Mouse (Mus musculus): ENCODE data around the gene Myo3a. TPM values are rescaled to one million over a fixed set of nuclear protein-coding genes. Genes with fewer than 3 reads are reported as not detected.

Gene Myo3a
- polyA plus RNA-seq, 1 experiment from 2014 or later: not detected

DNA sequence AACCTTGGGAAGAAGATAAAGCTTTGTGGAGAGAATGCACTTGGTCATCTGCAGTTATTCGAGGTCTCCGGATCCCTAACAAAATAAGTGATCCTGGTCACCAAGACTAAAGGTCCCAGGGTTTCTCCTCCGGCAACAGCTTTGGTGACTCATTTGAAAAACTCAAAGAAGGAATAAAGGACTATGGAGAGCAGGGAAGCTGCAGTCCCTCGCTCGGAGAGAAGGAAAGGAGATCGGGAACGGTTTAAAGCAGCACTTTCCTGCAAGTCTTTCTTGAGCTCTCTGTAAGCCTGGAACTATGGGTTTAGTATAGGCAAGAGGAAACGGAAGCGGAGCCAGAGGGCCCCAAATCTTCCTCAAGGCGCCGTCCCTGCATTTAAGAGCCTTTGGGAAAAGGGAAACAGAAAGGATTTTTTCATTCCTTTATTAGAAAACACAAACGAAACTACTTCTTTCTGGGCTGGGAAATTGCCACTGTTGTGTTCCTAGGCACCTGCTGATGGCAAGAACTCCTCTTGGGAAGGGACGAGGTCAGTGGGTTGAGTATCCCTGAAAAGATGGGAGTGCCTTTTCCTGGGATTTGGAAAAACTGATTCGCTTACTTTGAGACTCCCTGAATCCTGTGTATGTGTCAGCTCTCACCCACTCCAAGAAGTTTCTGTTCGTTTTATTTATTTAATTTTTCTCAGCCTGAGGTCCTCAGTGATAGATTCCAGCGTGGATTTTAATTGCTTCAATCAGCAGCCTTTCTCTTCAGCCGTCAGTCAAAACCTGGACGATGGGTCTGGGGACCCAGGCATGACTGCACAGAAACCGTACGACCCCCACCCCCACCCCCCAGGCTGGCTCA is 393.9 kb downstream of the Myo3a start:
- no peaks in the 10 kb centered on the region for H3K9me3 ChIP-seq (replicated peaks)
- no peak for ATAC-seq (ENCODE audit: insufficient read depth)
- peaks cover 96% of the 10 kb centered on the region for H3K27me3 ChIP-seq
- no peak overlapping the region for H3K9ac ChIP-seq
- no peak overlapping the region for H3K4me3 ChIP-seq (replicated peaks)
- no peak overlapping the region for H3K27ac ChIP-seq (replicated peaks)
- H3K4me1 ChIP-seq (replicated peaks): no peaks in the 10 kb centered on the region
- H3K36me3 ChIP-seq (replicated peaks): no peaks in the 10 kb centered on the region
- H3K4me2 ChIP-seq: no peak overlapping the region
- WGBS (ENCODE audit: insufficient replicate concordance): 5% methylated on average over 20 of the region's 20 CpGs

DNA sequence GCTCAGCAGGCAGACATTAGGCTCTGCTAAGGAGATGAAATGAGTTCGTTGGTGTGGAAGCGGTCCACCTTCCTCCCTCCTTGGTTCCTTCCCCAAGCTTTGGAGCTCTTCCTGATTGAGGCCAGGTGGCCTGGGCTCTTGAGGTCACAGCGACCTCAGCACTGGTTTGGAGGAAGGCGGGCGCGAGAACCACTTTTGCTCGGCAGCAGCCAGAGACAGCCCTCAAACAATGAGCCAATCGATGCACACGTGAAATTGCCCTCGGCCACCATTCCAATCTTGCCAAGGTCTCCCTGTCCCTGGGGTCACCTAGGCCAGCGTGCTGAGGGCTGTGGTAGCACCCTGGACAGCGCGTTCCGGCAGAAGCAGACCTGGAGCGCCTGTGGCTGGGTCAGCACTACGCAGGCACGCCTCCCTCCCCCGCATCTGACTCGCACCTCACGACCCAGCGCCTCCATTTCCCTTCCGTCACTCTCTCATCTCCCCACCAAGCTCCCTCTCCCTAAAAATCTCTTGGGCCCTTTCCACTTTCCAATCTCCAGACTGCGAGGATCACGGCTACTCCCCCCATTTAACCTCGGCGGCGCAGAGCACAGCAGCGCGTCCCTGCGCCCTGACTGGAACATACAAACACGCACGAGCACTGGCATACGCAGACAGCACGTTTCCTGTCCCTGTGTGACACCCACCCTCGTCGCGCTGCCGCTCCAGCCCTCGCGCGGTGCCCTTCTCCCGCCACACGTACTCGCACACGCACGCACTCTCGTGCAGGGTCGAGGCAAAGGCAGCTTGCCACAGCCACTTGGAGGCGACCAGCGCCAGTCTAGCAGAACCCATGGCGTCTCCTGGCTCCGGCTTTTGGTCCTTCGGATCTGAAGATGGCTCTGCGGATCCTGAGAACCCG is 394.8 kb downstream of the Myo3a start, which contains the start of gene Gad2:
Gad2 (plus strand) TSS at position 378 of the 904 bp plus-strand sequence.
- Histone ChIP-seq H3K4me3 (replicated peaks) (no peak within 1 kb of the TSS), H3K4me2 (peak within 1 kb of the TSS; percentile 32), H3K9me3 (replicated peaks) (no peaks in the 10 kb centered on the region), H3K27ac (replicated peaks) (no peak within 1 kb of the TSS), H3K36me3 (replicated peaks) (no peaks in the 10 kb centered on the region), H3K27me3 (peaks cover 98% of the 10 kb centered on the region), H3K9ac (no peak within 1 kb of the TSS), H3K4me1 (replicated peaks) (no peaks in the 10 kb centered on the region)
- under 1% methylated on average over 54 of the region's 55 CpGs for WGBS (ENCODE audit: insufficient replicate concordance)
- ATAC-seq (ENCODE audit: insufficient read depth): 0 out of 2 replicates have a peak, but pooled peaks have one; percentile 31

DNA sequence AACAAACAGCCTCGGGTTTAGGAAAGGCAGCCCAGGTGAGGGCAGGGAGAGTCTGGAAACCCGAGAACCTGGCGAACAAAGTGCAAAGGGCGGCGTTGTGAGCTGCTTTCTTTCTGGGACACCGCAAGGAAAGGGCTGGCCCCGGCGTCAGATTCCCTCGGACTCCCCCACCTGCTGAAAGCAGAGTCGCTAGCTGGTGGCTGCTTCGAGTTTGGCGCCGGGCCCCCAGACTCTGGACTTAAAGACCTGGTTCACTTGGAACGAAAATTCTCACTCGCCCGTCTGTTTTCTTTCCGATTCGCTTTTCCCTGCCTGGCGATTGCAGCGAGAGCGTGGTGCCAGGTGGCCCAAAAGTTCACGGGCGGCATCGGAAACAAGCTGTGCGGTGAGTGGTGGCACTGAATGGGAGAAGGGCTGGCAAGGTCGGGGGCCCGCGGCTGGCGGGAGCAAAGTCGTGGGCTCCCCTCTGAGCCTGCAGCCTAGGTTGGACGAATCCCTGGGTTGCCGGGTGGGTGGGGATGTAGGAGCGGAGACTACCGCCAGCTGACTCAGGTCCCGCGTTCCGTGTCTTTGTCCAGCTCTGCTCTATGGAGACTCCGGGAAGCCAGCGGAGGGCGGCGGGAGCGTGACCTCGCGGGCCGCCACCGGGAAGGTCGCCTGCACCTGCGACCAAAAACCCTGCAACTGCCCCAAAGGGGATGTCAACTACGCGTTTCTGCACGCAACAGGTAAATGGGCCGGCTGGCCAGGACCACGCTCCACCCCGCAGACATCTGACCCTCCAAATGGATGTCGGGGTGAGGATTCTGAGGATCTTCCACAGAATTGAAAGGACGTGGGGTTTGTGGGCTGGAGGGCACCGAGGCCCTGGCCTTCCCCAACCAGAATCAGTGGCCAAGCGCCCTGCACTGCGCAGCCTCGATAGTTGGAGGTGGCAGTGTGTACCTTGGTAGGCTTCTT is 396.1 kb downstream of the Myo3a start:
- no peak overlapping the region for H3K4me3 ChIP-seq (replicated peaks)
- H3K27me3 ChIP-seq: peaks cover 96% of the 10 kb centered on the region
- ATAC-seq (ENCODE audit: insufficient read depth): no peak
- H3K36me3 ChIP-seq (replicated peaks): no peaks in the 10 kb centered on the region
- no peaks in the 10 kb centered on the region for H3K4me1 ChIP-seq (replicated peaks)
- 2% methylated on average over 60 of the region's 60 CpGs for WGBS (ENCODE audit: insufficient replicate concordance)
- H3K9ac ChIP-seq: no peak overlapping the region
- H3K4me2 ChIP-seq: no peak overlapping the region
- H3K9me3 ChIP-seq (replicated peaks): no peaks in the 10 kb centered on the region
- no peak overlapping the region for H3K27ac ChIP-seq (replicated peaks)

GRCm38 (mm10) chr2:22624188-22624975 is 397.1 kb downstream of the Myo3a start:
- Histone ChIP-seq H3K4me1 (replicated peaks) (no peaks in the 10 kb centered on the region), H3K4me2 (no peak overlapping the region), H3K27ac (replicated peaks) (no peak overlapping the region), H3K36me3 (replicated peaks) (no peaks in the 10 kb centered on the region), H3K27me3 (peaks cover 87% of the 10 kb centered on the region), H3K9ac (no peak overlapping the region), H3K4me3 (replicated peaks) (no peak overlapping the region), H3K9me3 (replicated peaks) (no peaks in the 10 kb centered on the region)
- ATAC-seq (ENCODE audit: insufficient read depth): no peak
- 4% methylated on average over 27 of the region's 27 CpGs for WGBS (ENCODE audit: insufficient replicate concordance)

- ATAC-seq (ENCODE audit: insufficient read depth): no peak
- Histone ChIP-seq H3K4me1 (replicated peaks) (no peaks in the 10 kb centered on the region), H3K9ac (no peak overlapping the region), H3K27me3 (peaks cover 77% of the 10 kb centered on the region), H3K36me3 (replicated peaks) (no peaks in the 10 kb centered on the region), H3K27ac (replicated peaks) (no peak overlapping the region), H3K9me3 (replicated peaks) (no peaks in the 10 kb centered on the region), H3K4me3 (replicated peaks) (no peak overlapping the region), H3K4me2 (no peak overlapping the region)
- WGBS (ENCODE audit: insufficient replicate concordance): 11% methylated on average over 16 of the region's 16 CpGs
Measured at GRCm38 (mm10) chr2:22625096-22625960, 398.0 kb downstream of the Myo3a start.

GRCm38 (mm10) chr2:22627147-22627666 is 399.9 kb downstream of the Myo3a start:
- 23% methylated on average over 3 of the region's 3 CpGs for WGBS (ENCODE audit: insufficient replicate concordance)
- Histone ChIP-seq H3K4me3 (replicated peaks) (no peak overlapping the region), H3K27me3 (peaks cover 58% of the 10 kb centered on the region)

DNA sequence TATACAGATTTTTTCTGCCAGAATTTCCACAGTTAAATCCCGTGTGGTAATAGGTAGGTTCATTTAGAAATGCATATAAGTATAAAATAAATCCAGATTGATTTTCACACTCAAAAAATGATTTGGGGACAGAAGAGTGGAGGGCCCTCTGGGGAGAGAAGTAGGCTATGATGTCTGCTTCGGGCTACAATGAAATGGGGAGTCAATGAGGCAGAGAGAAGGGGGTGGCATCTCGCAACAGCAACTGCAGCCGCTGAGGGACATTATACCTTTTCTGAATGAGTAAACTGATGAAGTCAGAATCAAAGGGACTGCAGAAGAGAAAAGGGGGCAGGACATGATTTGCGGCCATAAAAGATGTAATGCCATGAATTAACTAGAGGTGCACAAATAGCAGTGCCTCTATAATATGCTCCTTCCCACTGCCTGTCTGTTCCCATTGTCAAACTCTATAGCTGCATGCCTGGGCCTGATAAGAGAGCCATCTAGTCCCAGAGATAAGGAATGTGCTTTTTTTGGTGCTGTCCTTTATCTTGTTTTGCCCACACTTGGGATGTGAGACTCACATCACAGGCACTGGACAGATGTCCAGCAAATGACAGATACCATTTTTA is 400.6 kb downstream of the Myo3a start:
- ATAC-seq (ENCODE audit: insufficient read depth): no peak

More at GRCm38 (mm10) chr2:22627147-22627666, 399.9 kb downstream of the Myo3a start:
- H3K27ac ChIP-seq (replicated peaks): no peak overlapping the region
- H3K36me3 ChIP-seq (replicated peaks): no peaks in the 10 kb centered on the region
- no peak for ATAC-seq (ENCODE audit: insufficient read depth)
- H3K4me2 ChIP-seq: no peak overlapping the region
- no peaks in the 10 kb centered on the region for H3K4me1 ChIP-seq (replicated peaks)
- H3K9me3 ChIP-seq (replicated peaks): no peaks in the 10 kb centered on the region
- no peak overlapping the region for H3K9ac ChIP-seq

GRCm38 (mm10) chr2:22634766-22635165 is 407.5 kb downstream of the Myo3a start:
- no peak for ATAC-seq (ENCODE audit: insufficient read depth)
- 32% methylated on average over 8 of the region's 8 CpGs for WGBS (ENCODE audit: insufficient replicate concordance)
- H3K4me2 ChIP-seq: no peak overlapping the region
- H3K9ac ChIP-seq: no peak overlapping the region
- H3K27ac ChIP-seq (replicated peaks): no peak overlapping the region
- no peak overlapping the region for H3K4me3 ChIP-seq (replicated peaks)
- H3K4me1 ChIP-seq (replicated peaks): no peaks in the 10 kb centered on the region
- H3K36me3 ChIP-seq (replicated peaks): no peaks in the 10 kb centered on the region
- no peaks in the 10 kb centered on the region for H3K27me3 ChIP-seq
- H3K9me3 ChIP-seq (replicated peaks): no peaks in the 10 kb centered on the region

More for the DNA sequence above, 400.6 kb downstream of the Myo3a start:
- Histone ChIP-seq H3K4me3 (replicated peaks) (no peak overlapping the region), H3K36me3 (replicated peaks) (no peaks in the 10 kb centered on the region), H3K9me3 (replicated peaks) (no peaks in the 10 kb centered on the region), H3K27ac (replicated peaks) (no peak overlapping the region), H3K9ac (no peak overlapping the region), H3K4me2 (no peak overlapping the region), H3K27me3 (peaks cover 51% of the 10 kb centered on the region), H3K4me1 (replicated peaks) (no peaks in the 10 kb centered on the region)
- WGBS (ENCODE audit: insufficient replicate concordance): 26% methylated on average over 5 of the region's 5 CpGs

DNA sequence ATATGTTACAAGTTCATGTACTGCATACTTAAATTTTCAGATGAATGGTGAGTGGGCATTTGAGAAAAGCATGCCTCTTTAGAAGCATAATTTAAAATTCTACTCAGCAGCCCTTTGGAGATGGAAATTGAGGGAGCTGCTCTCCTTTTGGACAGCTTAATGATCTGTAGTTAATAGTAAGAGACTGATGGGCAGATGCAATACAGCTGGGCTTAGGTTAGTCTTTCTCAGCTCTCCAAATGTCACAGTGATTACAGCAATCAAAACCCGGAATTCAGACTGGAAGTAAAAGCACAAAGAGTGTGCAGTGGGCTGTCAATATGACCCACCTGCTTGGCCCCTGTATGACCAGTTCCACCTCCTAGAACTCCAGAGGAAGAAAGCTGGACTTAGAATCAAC is 418.8 kb downstream of the Myo3a start:
- Histone ChIP-seq H3K4me3 (replicated peaks) (no peak overlapping the region), H3K4me2 (no peak overlapping the region), H3K36me3 (replicated peaks) (no peaks in the 10 kb centered on the region), H3K9me3 (replicated peaks) (no peaks in the 10 kb centered on the region), H3K27me3 (no peaks in the 10 kb centered on the region), H3K9ac (no peak overlapping the region), H3K27ac (replicated peaks) (no peak overlapping the region), H3K4me1 (replicated peaks) (no peaks in the 10 kb centered on the region)
- 39% methylated on average over 1 of the region's 1 CpGs for WGBS (ENCODE audit: insufficient replicate concordance)
- ATAC-seq (ENCODE audit: insufficient read depth): no peak

All from liver, embryonic 15.5 days (tissue).